Mouse (Mus musculus) kidney, embryonic 15.5 days (tissue): ENCODE data around the gene Laptm4a. TPM values are rescaled to one million over a fixed set of nuclear protein-coding genes. Genes with fewer than 3 reads are reported as not detected.

Source experiments
- ATAC-seq: fragments of 200-750 bp; cut with Nextera tagmentation; replicated peaks from 2 replicates; pipeline ENCODE4 v1.8.0; 2017; ENCODE audit warnings: moderate TSS enrichment; ENCODE audit not compliant: low FRiP score
- H3K27ac ChIP-seq: fragments of 300-500 bp; sonication (generic); 2 replicates; pipeline ENCODE4 v1.5.1; 2015; ENCODE audit warnings: mild to moderate bottlenecking, inconsistent platforms
- H3K27me3 ChIP-seq: fragments of 300-500 bp; sonication (generic); 2 replicates; pipeline ENCODE4 v1.6.1; 2015; ENCODE audit warnings: inconsistent platforms
- H3K36me3 ChIP-seq: fragments of 300-500 bp; sonication (generic); 2 replicates; pipeline ENCODE4 v1.6.1; 2015; ENCODE audit warnings: inconsistent platforms
- H3K4me1 ChIP-seq: fragments of 300-500 bp; sonication (generic); 2 replicates; pipeline ENCODE4 v1.6.1; 2015; ENCODE audit warnings: inconsistent platforms
- H3K4me2 ChIP-seq: fragments of 300-500 bp; sonication (generic); 2 replicates; pipeline ENCODE4 v1.6.1; 2015; ENCODE audit warnings: moderate library complexity, mild to moderate bottlenecking, inconsistent platforms
- H3K4me3 ChIP-seq: fragments of 300-500 bp; sonication (generic); replicated peaks from 2 replicates; pipeline ENCODE4 v1.5.1; 2015; ENCODE audit warnings: mild to moderate bottlenecking, inconsistent platforms
- H3K9ac ChIP-seq: fragments of 300-500 bp; sonication (generic); 2 replicates; pipeline ENCODE4 v1.6.1; 2015; ENCODE audit warnings: mild to moderate bottlenecking, inconsistent platforms
- H3K9me3 ChIP-seq: fragments of 300-500 bp; sonication (generic); replicated peaks from 2 replicates; pipeline ENCODE4 v1.6.1; 2016; ENCODE audit warnings: inconsistent platforms
- WGBS: fragments of 180-500 bp; shearing (Covaris S2); methylation state at CpG from one replicate; pipeline ENCODE4 v1.1.7; 2015; ENCODE audit warnings: mixed read lengths; 5-methylcytosine and 5-hydroxymethylcytosine counted together
- polyA plus RNA-seq: library from polyadenylated mRNA; unstranded; fragments of >200 nt; fragmentation: Nextera tagmentation; extraction: Ambion mirVana; gene quantifications from 2 replicates; pipeline ENCODE4 v1.2.1, GENCODE M21; 2015

The Laptm4a gene
- polyA plus RNA-seq, 1 experiment from 2014 or later: 338 TPM

DNA sequence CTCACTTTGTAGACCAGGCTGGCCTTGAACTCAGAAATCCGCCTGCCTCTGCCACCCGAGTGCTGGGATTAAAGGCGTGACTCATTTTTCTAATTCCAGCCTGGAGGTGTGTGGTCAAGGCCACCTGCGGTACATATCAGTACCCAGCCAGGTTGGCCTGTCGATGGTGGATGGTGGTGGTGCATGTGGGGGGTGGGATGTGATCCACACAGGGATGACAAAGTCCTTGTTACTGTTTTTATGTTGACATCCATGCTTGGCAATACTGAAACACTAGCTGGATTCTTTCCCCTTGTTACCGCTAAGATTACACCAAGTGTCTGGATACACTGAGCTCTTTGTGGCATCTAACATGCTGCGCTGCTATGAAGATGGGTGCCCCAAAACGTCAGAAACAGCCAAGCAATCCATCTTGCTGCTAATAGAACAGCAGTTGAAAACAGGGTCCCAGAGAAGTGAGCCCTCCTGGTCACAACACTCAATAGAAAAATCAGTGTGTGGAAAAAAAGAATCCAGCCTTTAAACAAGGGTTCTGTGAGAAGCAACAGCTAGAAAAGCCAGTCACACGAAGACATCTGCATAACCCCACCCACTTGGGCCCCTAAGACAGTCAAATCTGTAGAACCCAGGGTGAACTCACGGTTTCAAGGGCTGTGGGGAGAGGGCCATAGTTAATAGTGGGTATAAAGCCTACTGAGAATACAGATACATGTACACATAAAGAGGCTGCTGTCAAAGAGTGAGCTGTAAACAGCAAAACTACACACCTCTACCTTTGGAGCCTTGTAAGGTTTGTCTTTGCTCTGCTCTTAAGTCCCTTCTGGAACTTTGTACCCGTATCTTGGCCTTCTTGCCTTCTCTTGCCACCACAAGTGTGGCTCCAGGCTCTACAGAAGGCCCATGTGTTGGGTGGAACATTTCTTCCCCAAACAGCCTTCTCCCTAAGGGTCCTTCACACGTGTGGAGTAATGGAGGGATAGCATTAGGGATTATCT lies 18.8 kb downstream of the Laptm4a start:
- Histone ChIP-seq H3K36me3 (peaks cover 44% of the 10 kb centered on the region), H3K4me2 (no peak overlapping the region), H3K9me3 (no peaks in the 10 kb centered on the region), H3K27ac (no peak overlapping the region), H3K4me1 (peaks cover 5% of the 10 kb centered on the region; the same call in 1 of the 2 replicates), H3K27me3 (no peaks in the 10 kb centered on the region), H3K9ac (no peak overlapping the region), H3K4me3 (no peak overlapping the region)
- ATAC-seq: no peak
- 69% methylated on average over 12 of the region's 12 CpGs for WGBS

GRCm38 (mm10) chr12:8941131-8941615 lies 19.7 kb downstream of the Laptm4a start:
- ATAC-seq: no peak
- no peak overlapping the region for H3K4me3 ChIP-seq
- H3K9ac ChIP-seq: no peak overlapping the region
- no peaks in the 10 kb centered on the region for H3K27me3 ChIP-seq
- no peaks in the 10 kb centered on the region for H3K4me1 ChIP-seq
- WGBS: 72% methylated on average over 4 of the region's 4 CpGs
- no peaks in the 10 kb centered on the region for H3K9me3 ChIP-seq
- H3K4me2 ChIP-seq: no peak overlapping the region
- no peak overlapping the region for H3K27ac ChIP-seq
- H3K36me3 ChIP-seq: peaks cover 35% of the 10 kb centered on the region

GRCm38 (mm10) chr12:8941699-8942392 lies 20.4 kb downstream of the Laptm4a start:
- 66% methylated on average over 4 of the region's 4 CpGs for WGBS
- H3K27ac ChIP-seq: no peak overlapping the region
- no peaks in the 10 kb centered on the region for H3K4me1 ChIP-seq
- no peak overlapping the region for H3K4me3 ChIP-seq
- no peak overlapping the region for H3K9ac ChIP-seq
- peaks cover 29% of the 10 kb centered on the region for H3K36me3 ChIP-seq
- H3K4me2 ChIP-seq: no peak overlapping the region
- ATAC-seq: no peak
- H3K9me3 ChIP-seq: no peaks in the 10 kb centered on the region
- no peaks in the 10 kb centered on the region for H3K27me3 ChIP-seq

DNA sequence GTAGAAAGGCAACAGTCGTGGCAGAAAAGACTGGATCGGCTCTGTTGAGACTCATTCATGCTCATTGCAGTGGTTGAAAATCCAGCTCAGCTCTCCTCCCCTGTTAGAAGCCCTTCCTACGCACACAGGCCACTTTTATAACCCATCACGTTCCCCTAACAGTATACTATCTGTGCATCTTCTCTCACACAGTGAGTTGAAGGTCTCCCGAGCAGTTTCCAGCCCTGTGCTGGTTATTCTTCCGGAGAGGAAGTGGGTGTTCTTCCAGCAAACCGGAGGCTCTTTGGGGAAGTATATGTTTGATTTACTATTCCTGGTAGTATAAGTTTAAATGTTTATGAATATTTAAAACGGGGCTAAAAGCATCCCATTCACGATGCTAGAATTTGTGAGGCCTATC lies 25.7 kb downstream of the Laptm4a start:
- Histone ChIP-seq H3K9me3 (no peaks in the 10 kb centered on the region), H3K27me3 (peaks cover 21% of the 10 kb centered on the region), H3K9ac (no peak overlapping the region), H3K4me2 (peak overlapping the region; percentile 96), H3K27ac (no peak overlapping the region), H3K4me1 (peaks cover 14% of the 10 kb centered on the region), H3K4me3 (peak overlapping the region; percentile 51), H3K36me3 (no peaks in the 10 kb centered on the region)
- WGBS: 47% methylated on average over 9 of the region's 9 CpGs
- no peak for ATAC-seq

DNA sequence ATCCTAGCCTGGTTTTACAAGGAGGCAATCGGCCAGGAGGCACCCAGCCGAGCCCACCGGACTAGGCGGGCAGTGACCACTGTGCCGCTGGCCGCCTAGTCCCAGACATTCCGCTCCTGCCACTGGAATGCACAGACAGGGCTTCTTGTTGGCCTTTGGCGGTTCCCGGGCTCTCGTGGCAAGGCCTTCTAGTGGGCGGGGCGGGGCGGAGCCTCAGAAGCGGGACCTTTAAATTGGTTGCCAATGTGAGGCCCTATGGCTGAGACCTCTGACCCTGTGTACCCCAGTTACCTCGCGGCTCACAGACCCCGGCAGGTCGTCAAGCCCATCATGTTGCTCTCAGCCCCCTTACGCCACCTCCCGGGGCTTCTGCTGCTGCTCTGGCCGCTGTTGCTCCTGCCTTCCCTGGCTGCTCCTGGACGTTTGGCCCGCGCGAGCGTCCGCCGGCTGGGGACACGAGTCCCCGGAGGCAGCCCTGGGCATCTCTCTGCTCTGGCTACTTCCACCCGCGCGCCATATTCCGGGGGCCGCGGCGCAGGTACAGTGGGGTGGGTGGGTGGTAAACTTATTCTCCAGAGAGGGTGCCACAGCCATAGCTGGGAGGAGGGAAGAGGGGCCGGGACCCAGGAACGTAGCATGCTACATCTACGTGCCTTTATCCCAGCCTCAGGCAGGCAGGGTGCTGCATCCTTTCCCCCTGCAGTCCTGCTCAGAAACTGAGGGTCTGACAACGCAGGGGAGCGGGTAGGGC lies 26.4 kb downstream of the Laptm4a start, which contains the start of gene Matn3:
TSS of gene Matn3 (plus strand) at position 216 of the 751 bp plus-strand sequence.
- Histone ChIP-seq H3K4me3 (peak within 1 kb of the TSS; percentile 51), H3K27ac (no peak within 1 kb of the TSS), H3K9ac (peak within 1 kb of the TSS; percentile 39), H3K4me1 (peaks cover 14% of the 10 kb centered on the region), H3K4me2 (peak within 1 kb of the TSS; percentile 96), H3K9me3 (no peaks in the 10 kb centered on the region), H3K27me3 (peaks cover 21% of the 10 kb centered on the region), H3K36me3 (no peaks in the 10 kb centered on the region)
- 2% methylated on average over 42 of the region's 42 CpGs for WGBS
- ATAC-seq: peak; percentile 88

- Histone ChIP-seq H3K9ac (no peak overlapping the region), H3K4me2 (no peak overlapping the region), H3K4me1 (peaks cover 3% of the 10 kb centered on the region), H3K4me3 (no peak overlapping the region), H3K36me3 (no peaks in the 10 kb centered on the region), H3K9me3 (no peaks in the 10 kb centered on the region), H3K27me3 (peaks cover 19% of the 10 kb centered on the region), H3K27ac (no peak overlapping the region)
- WGBS: 88% methylated on average over 10 of the region's 10 CpGs
- no peak for ATAC-seq
Measured at GRCm38 (mm10) chr12:8953136-8953535, 31.7 kb downstream of the Laptm4a start.

- 42% methylated on average over 9 of the region's 9 CpGs for WGBS
- Histone ChIP-seq H3K27ac (no peak overlapping the region), H3K27me3 (peaks cover 8% of the 10 kb centered on the region), H3K4me2 (no peak overlapping the region), H3K9ac (no peak overlapping the region), H3K4me1 (no peaks in the 10 kb centered on the region), H3K4me3 (no peak overlapping the region), H3K9me3 (no peaks in the 10 kb centered on the region), H3K36me3 (no peaks in the 10 kb centered on the region)
- ATAC-seq: no peak
Measured at GRCm38 (mm10) chr12:8954161-8954561, 32.7 kb downstream of the Laptm4a start.

DNA sequence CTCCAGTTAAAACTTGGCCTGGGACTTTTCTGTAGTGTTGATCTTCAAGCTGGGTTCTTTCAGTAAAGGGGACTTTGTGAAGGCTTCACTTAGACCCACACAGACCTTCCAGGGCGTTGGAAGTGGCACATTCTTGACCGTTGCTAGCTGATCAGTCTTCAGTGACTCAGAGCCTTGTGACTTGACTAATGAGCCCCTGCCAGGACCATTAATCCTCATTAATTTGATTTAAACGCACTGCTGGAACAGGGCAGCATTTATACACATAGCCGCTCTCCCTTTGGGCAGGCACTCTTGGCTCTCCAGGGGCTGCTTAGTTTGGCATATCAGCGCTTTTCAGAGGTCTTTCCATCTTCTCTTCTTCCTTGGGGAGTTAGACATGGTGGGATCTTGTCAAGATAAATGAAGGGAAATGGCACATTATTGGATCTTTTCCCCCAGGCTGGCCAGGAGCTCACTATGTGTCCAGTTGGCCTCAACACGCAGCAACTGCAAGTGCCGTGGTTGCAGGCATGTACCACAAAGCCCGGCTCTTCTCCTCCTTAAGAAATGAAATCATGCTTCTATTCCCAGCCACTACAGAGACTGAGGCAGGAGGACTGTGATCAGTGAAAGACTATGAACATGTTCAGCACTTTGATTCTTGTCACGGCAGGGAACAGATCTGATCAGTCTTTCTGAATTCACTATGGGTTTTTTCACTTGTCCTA lies 40.3 kb downstream of the Laptm4a start:
- WGBS: 36% methylated on average over 9 of the region's 9 CpGs
- Histone ChIP-seq H3K4me2 (no peak overlapping the region), H3K27me3 (peaks cover 5% of the 10 kb centered on the region; the same call in 1 of the 2 replicates), H3K4me3 (no peak overlapping the region), H3K9ac (no peak overlapping the region), H3K27ac (no peak overlapping the region), H3K9me3 (no peaks in the 10 kb centered on the region), H3K4me1 (peaks cover 12% of the 10 kb centered on the region), H3K36me3 (no peaks in the 10 kb centered on the region)
- peak; percentile 62 for ATAC-seq

GRCm38 (mm10) chr12:8969828-8970227 lies 48.4 kb downstream of the Laptm4a start:
- Histone ChIP-seq H3K27me3 (peaks cover 8% of the 10 kb centered on the region), H3K4me1 (peaks cover 19% of the 10 kb centered on the region), H3K9ac (no peak overlapping the region), H3K27ac (0 out of 2 replicates have a peak overlapping the region, but pooled peaks have one; percentile 9), H3K4me3 (no peak overlapping the region), H3K9me3 (no peaks in the 10 kb centered on the region), H3K4me2 (no peak overlapping the region), H3K36me3 (no peaks in the 10 kb centered on the region)
- ATAC-seq: peak; percentile 88
- WGBS: 8% methylated on average over 9 of the region's 9 CpGs

- Histone ChIP-seq H3K36me3 (peaks cover 6% of the 10 kb centered on the region), H3K27me3 (peaks cover 8% of the 10 kb centered on the region), H3K4me2 (peak within 1 kb of the TSS; percentile 82), H3K9ac (peak within 1 kb of the TSS; percentile 58), H3K9me3 (no peaks in the 10 kb centered on the region), H3K4me3 (peak within 1 kb of the TSS; percentile 76), H3K27ac (0 out of 2 replicates have a peak within 1 kb of the TSS, but pooled peaks have one; percentile 45), H3K4me1 (peaks cover 20% of the 10 kb centered on the region)
- peak; percentile 92 for ATAC-seq
- under 1% methylated on average over 45 of the region's 45 CpGs for WGBS
Measured at GRCm38 (mm10) chr12:8973820-8974465, 52.5 kb downstream of the Laptm4a start, which contains the start of gene Wdr35. Gene Wdr35, plus strand, starts transcription at chr12:8973892.
